Mouse (Mus musculus): ENCODE measurements around the gene Fhit. TPM values are rescaled to one million over a fixed set of nuclear protein-coding genes. Genes with fewer than 3 reads are reported as not detected.

The Fhit gene
- polyA plus RNA-seq, 1 experiment from 2014 or later: 7.1 TPM

- 0 out of 2 replicates have a peak, but pooled peaks have one; percentile 21 for ATAC-seq (ENCODE audit: insufficient read depth, low FRiP score)
- Histone ChIP-seq H3K9ac (ENCODE audit: low read length) (no peak overlapping the region), H3K4me3 (replicated peaks; ENCODE audit: low read length) (no peak overlapping the region), H3K4me1 (ENCODE audit: control insufficient read depth, insufficient read depth, low read length) (no peaks in the 10 kb centered on the region), H3K27me3 (ENCODE audit: control insufficient read depth, insufficient read depth, low read length) (no peaks in the 10 kb centered on the region), H3K27ac (ENCODE audit: low read length) (no peak overlapping the region), H3K36me3 (ENCODE audit: control insufficient read depth, insufficient read depth, low read length) (no peaks in the 10 kb centered on the region), H3K9me3 (replicated peaks; ENCODE audit: control insufficient read depth, low read length) (no peaks in the 10 kb centered on the region), H3K4me2 (ENCODE audit: low read depth, low read length) (no peak overlapping the region)
- 46% methylated on average over 7 of the region's 7 CpGs for WGBS
Observed at GRCm38 (mm10) chr14:10013003-10013816, 1148.6 kb downstream of the Fhit start.

- H3K4me1 ChIP-seq (ENCODE audit: control insufficient read depth, insufficient read depth, low read length): no peaks in the 10 kb centered on the region
- H3K9me3 ChIP-seq (replicated peaks; ENCODE audit: control insufficient read depth, low read length): no peaks in the 10 kb centered on the region
- no peaks in the 10 kb centered on the region for H3K27me3 ChIP-seq (ENCODE audit: control insufficient read depth, insufficient read depth, low read length)
- no peak for ATAC-seq (ENCODE audit: insufficient read depth, low FRiP score)
- no peak overlapping the region for H3K27ac ChIP-seq (ENCODE audit: low read length)
- no peaks in the 10 kb centered on the region for H3K36me3 ChIP-seq (ENCODE audit: control insufficient read depth, insufficient read depth, low read length)
- H3K4me3 ChIP-seq (replicated peaks; ENCODE audit: low read length): no peak overlapping the region
- WGBS: 74% methylated on average over 5 of the region's 5 CpGs
- H3K4me2 ChIP-seq (ENCODE audit: low read depth, low read length): no peak overlapping the region
- H3K9ac ChIP-seq (ENCODE audit: low read length): no peak overlapping the region
Observed at GRCm38 (mm10) chr14:10006278-10006677, 1155.6 kb downstream of the Fhit start.

- WGBS: 62% methylated on average over 2 of the region's 2 CpGs
- H3K9ac ChIP-seq (ENCODE audit: low read length): no peak overlapping the region
- no peaks in the 10 kb centered on the region for H3K27me3 ChIP-seq (ENCODE audit: control insufficient read depth, insufficient read depth, low read length)
- no peak overlapping the region for H3K27ac ChIP-seq (ENCODE audit: low read length)
- no peak overlapping the region for H3K4me3 ChIP-seq (replicated peaks; ENCODE audit: low read length)
- no peaks in the 10 kb centered on the region for H3K36me3 ChIP-seq (ENCODE audit: control insufficient read depth, insufficient read depth, low read length)
- H3K4me1 ChIP-seq (ENCODE audit: control insufficient read depth, insufficient read depth, low read length): no peaks in the 10 kb centered on the region
- no peak overlapping the region for H3K4me2 ChIP-seq (ENCODE audit: low read depth, low read length)
- H3K9me3 ChIP-seq (replicated peaks; ENCODE audit: control insufficient read depth, low read length): no peaks in the 10 kb centered on the region
- no peak for ATAC-seq (ENCODE audit: insufficient read depth, low FRiP score)
Observed at GRCm38 (mm10) chr14:10003847-10004246, 1158.0 kb downstream of the Fhit start.

GRCm38 (mm10) chr14:9990677-9991076 is 1171.2 kb downstream of the Fhit start:
- ATAC-seq (ENCODE audit: insufficient read depth, low FRiP score): peak; percentile 37; the same call in 1 of the 2 replicates
- no peaks in the 10 kb centered on the region for H3K36me3 ChIP-seq (ENCODE audit: control insufficient read depth, insufficient read depth, low read length)
- no peak overlapping the region for H3K4me2 ChIP-seq (ENCODE audit: low read depth, low read length)
- 91% methylated on average over 1 of the region's 1 CpGs for WGBS
- no peak overlapping the region for H3K4me3 ChIP-seq (replicated peaks; ENCODE audit: low read length)
- no peaks in the 10 kb centered on the region for H3K4me1 ChIP-seq (ENCODE audit: control insufficient read depth, insufficient read depth, low read length)
- no peaks in the 10 kb centered on the region for H3K27me3 ChIP-seq (ENCODE audit: control insufficient read depth, insufficient read depth, low read length)
- no peak overlapping the region for H3K27ac ChIP-seq (ENCODE audit: low read length)
- no peak overlapping the region for H3K9ac ChIP-seq (ENCODE audit: low read length)
- H3K9me3 ChIP-seq (replicated peaks; ENCODE audit: control insufficient read depth, low read length): no peaks in the 10 kb centered on the region

GRCm38 (mm10) chr14:9976934-9977510 is 1184.8 kb downstream of the Fhit start:
- Histone ChIP-seq H3K4me2 (ENCODE audit: low read depth, low read length) (no peak overlapping the region), H3K4me1 (ENCODE audit: control insufficient read depth, insufficient read depth, low read length) (no peaks in the 10 kb centered on the region), H3K9ac (ENCODE audit: low read length) (no peak overlapping the region), H3K4me3 (replicated peaks; ENCODE audit: low read length) (no peak overlapping the region), H3K9me3 (replicated peaks; ENCODE audit: control insufficient read depth, low read length) (no peaks in the 10 kb centered on the region), H3K27ac (ENCODE audit: low read length) (no peak overlapping the region), H3K36me3 (ENCODE audit: control insufficient read depth, insufficient read depth, low read length) (no peaks in the 10 kb centered on the region), H3K27me3 (ENCODE audit: control insufficient read depth, insufficient read depth, low read length) (no peaks in the 10 kb centered on the region)
- no peak for ATAC-seq (ENCODE audit: insufficient read depth, low FRiP score)
- 70% methylated on average over 3 of the region's 3 CpGs for WGBS

GRCm38 (mm10) chr14:9974402-9974801 is 1187.4 kb downstream of the Fhit start:
- H3K9ac ChIP-seq (ENCODE audit: low read length): no peak overlapping the region
- no peak for ATAC-seq (ENCODE audit: insufficient read depth, low FRiP score)
- H3K4me1 ChIP-seq (ENCODE audit: control insufficient read depth, insufficient read depth, low read length): no peaks in the 10 kb centered on the region
- no peaks in the 10 kb centered on the region for H3K9me3 ChIP-seq (replicated peaks; ENCODE audit: control insufficient read depth, low read length)
- H3K36me3 ChIP-seq (ENCODE audit: control insufficient read depth, insufficient read depth, low read length): no peaks in the 10 kb centered on the region
- 84% methylated on average over 3 of the region's 3 CpGs for WGBS
- no peak overlapping the region for H3K4me3 ChIP-seq (replicated peaks; ENCODE audit: low read length)
- H3K27me3 ChIP-seq (ENCODE audit: control insufficient read depth, insufficient read depth, low read length): no peaks in the 10 kb centered on the region
- H3K27ac ChIP-seq (ENCODE audit: low read length): no peak overlapping the region
- H3K4me2 ChIP-seq (ENCODE audit: low read depth, low read length): no peak overlapping the region

- Histone ChIP-seq H3K27ac (ENCODE audit: low read length) (no peak overlapping the region), H3K36me3 (ENCODE audit: control insufficient read depth, insufficient read depth, low read length) (no peaks in the 10 kb centered on the region), H3K4me3 (replicated peaks; ENCODE audit: low read length) (no peak overlapping the region), H3K4me1 (ENCODE audit: control insufficient read depth, insufficient read depth, low read length) (no peaks in the 10 kb centered on the region), H3K27me3 (ENCODE audit: control insufficient read depth, insufficient read depth, low read length) (no peaks in the 10 kb centered on the region), H3K4me2 (ENCODE audit: low read depth, low read length) (no peak overlapping the region), H3K9me3 (replicated peaks; ENCODE audit: control insufficient read depth, low read length) (no peaks in the 10 kb centered on the region), H3K9ac (ENCODE audit: low read length) (no peak overlapping the region)
- ATAC-seq (ENCODE audit: insufficient read depth, low FRiP score): no peak
- 78% methylated on average over 3 of the region's 3 CpGs for WGBS
Observed at GRCm38 (mm10) chr14:9963853-9964252, 1198.0 kb downstream of the Fhit start.

GRCm38 (mm10) chr14:9960396-9960795 is 1201.4 kb downstream of the Fhit start:
- no peak overlapping the region for H3K27ac ChIP-seq (ENCODE audit: low read length)
- H3K36me3 ChIP-seq (ENCODE audit: control insufficient read depth, insufficient read depth, low read length): no peaks in the 10 kb centered on the region
- no peak overlapping the region for H3K4me3 ChIP-seq (replicated peaks; ENCODE audit: low read length)
- ATAC-seq (ENCODE audit: insufficient read depth, low FRiP score): no peak
- WGBS: 70% methylated on average over 2 of the region's 2 CpGs
- H3K27me3 ChIP-seq (ENCODE audit: control insufficient read depth, insufficient read depth, low read length): no peaks in the 10 kb centered on the region
- no peak overlapping the region for H3K9ac ChIP-seq (ENCODE audit: low read length)
- H3K9me3 ChIP-seq (replicated peaks; ENCODE audit: control insufficient read depth, low read length): no peaks in the 10 kb centered on the region
- H3K4me2 ChIP-seq (ENCODE audit: low read depth, low read length): no peak overlapping the region
- H3K4me1 ChIP-seq (ENCODE audit: control insufficient read depth, insufficient read depth, low read length): no peaks in the 10 kb centered on the region

- no peaks in the 10 kb centered on the region for H3K36me3 ChIP-seq (ENCODE audit: control insufficient read depth, insufficient read depth, low read length)
- no peak for ATAC-seq (ENCODE audit: insufficient read depth, low FRiP score)
- no peak overlapping the region for H3K4me2 ChIP-seq (ENCODE audit: low read depth, low read length)
- no peak overlapping the region for H3K27ac ChIP-seq (ENCODE audit: low read length)
- WGBS: 82% methylated on average over 2 of the region's 2 CpGs
- no peak overlapping the region for H3K4me3 ChIP-seq (replicated peaks; ENCODE audit: low read length)
- no peaks in the 10 kb centered on the region for H3K27me3 ChIP-seq (ENCODE audit: control insufficient read depth, insufficient read depth, low read length)
- H3K9ac ChIP-seq (ENCODE audit: low read length): no peak overlapping the region
- H3K9me3 ChIP-seq (replicated peaks; ENCODE audit: control insufficient read depth, low read length): no peaks in the 10 kb centered on the region
- H3K4me1 ChIP-seq (ENCODE audit: control insufficient read depth, insufficient read depth, low read length): no peaks in the 10 kb centered on the region
Observed at GRCm38 (mm10) chr14:9899494-9899893, 1262.3 kb downstream of the Fhit start.
